Mouse (Mus musculus) cortical plate, adult 2 months (tissue): ENCODE data around the gene Foxc1. TPM values are rescaled to one million over a fixed set of nuclear protein-coding genes. Genes with fewer than 3 reads are reported as not detected.
A peak's percentile ranks its signal among the peaks of the same experiment; 100 is the strongest.

Experiments used
- H3K27ac ChIP-seq: fragments of 200-500 bp; 2 replicates; pipeline ENCODE4 v1.5.1; 2012; ENCODE audit warnings: low read length, control low read depth, inconsistent platforms; ENCODE audit not compliant: insufficient read depth
- H3K4me1 ChIP-seq: fragments of 200-500 bp; 2 replicates; pipeline ENCODE4 v1.6.1; 2011; ENCODE audit warnings: low read length; ENCODE audit not compliant: control insufficient read depth, insufficient read depth
- H3K4me3 ChIP-seq: fragments of 200-500 bp; 2 replicates; pipeline ENCODE4 v1.5.1; 2011; ENCODE audit warnings: mild to moderate bottlenecking, low read length, control low read depth; ENCODE audit not compliant: insufficient read depth
- CTCF ChIP-seq: fragments of 200-500 bp; IDR thresholded peaks from 2 replicates; pipeline ENCODE4 v1.5.1; 2011; ENCODE audit warnings: mild to moderate bottlenecking, control low read depth, low read length; ENCODE audit not compliant: insufficient read depth; ENCODE audit errors: extremely low read depth
- POLR2A ChIP-seq: fragments of 200-500 bp; IDR thresholded peaks from 2 replicates; pipeline ENCODE4 v1.6.1; 2011; ENCODE audit warnings: mild to moderate bottlenecking, low read length, control low read depth; ENCODE audit not compliant: insufficient read depth; ENCODE audit errors: extremely low read depth
- polyA plus RNA-seq: library from polyadenylated mRNA; depleted of rRNA; stranded (reverse); fragments of >200 nt; gene quantifications from 2 replicates; pipeline ENCODE4 v1.2.3, GENCODE M21; 2012; rRNA removed

Gene Foxc1
- polyA plus RNA-seq: 2.3 and 2.8 TPM in 2 replicates

GRCm38 (mm10) chr13:31806428-31806832 lies at the start of gene Foxc1:
Gene Foxc1 (plus strand): TSS chr13:31806633.
- H3K4me3 ChIP-seq: peak within 1 kb of the TSS; percentile 42
- H3K27ac ChIP-seq: peak within 1 kb of the TSS; percentile 94
- TF ChIP-seq POLR2A (0 out of 2 replicates have a peak, but pooled peaks have one; percentile 9), CTCF (no peak)
- H3K4me1 ChIP-seq: no peaks in the 10 kb centered on the region; the same call in 1 of the 2 replicates

- no peak for TF ChIP-seq POLR2A
- no peak for TF ChIP-seq CTCF
- no peak overlapping the region for H3K27ac ChIP-seq
- H3K4me3 ChIP-seq: no peak overlapping the region
These were observed 46.0 kb upstream of the Foxc1 start for GRCm38 (mm10) chr13:31760411-31760810.

GRCm38 (mm10) chr13:31761057-31761456 lies 45.4 kb upstream of the Foxc1 start:
- no peak overlapping the region for H3K4me3 ChIP-seq
- no peak for TF ChIP-seq CTCF
- no peak for TF ChIP-seq POLR2A
- no peaks in the 10 kb centered on the region for H3K4me1 ChIP-seq
- H3K27ac ChIP-seq: no peak overlapping the region

More at GRCm38 (mm10) chr13:31760411-31760810, 46.0 kb upstream of the Foxc1 start:
- no peaks in the 10 kb centered on the region for H3K4me1 ChIP-seq

GRCm38 (mm10) chr13:31764419-31764818 lies 42.0 kb upstream of the Foxc1 start:
- H3K4me3 ChIP-seq: no peak overlapping the region
- H3K27ac ChIP-seq: no peak overlapping the region
- TF ChIP-seq CTCF (no peak), POLR2A (no peak)

GRCm38 (mm10) chr13:31765564-31765963 lies 40.9 kb upstream of the Foxc1 start:
- Histone ChIP-seq H3K4me1 (no peaks in the 10 kb centered on the region), H3K27ac (no peak overlapping the region), H3K4me3 (no peak overlapping the region)
- TF ChIP-seq CTCF: no peak

More at GRCm38 (mm10) chr13:31764419-31764818, 42.0 kb upstream of the Foxc1 start:
- no peaks in the 10 kb centered on the region for H3K4me1 ChIP-seq

GRCm38 (mm10) chr13:31772882-31773281 lies 33.6 kb upstream of the Foxc1 start:
- H3K27ac ChIP-seq: no peak overlapping the region
- no peak for TF ChIP-seq CTCF
- TF ChIP-seq POLR2A: no peak
- no peaks in the 10 kb centered on the region for H3K4me1 ChIP-seq
- no peak overlapping the region for H3K4me3 ChIP-seq

- Histone ChIP-seq H3K4me1 (no peaks in the 10 kb centered on the region), H3K4me3 (no peak overlapping the region), H3K27ac (no peak overlapping the region)
- no peak for TF ChIP-seq CTCF
- TF ChIP-seq POLR2A: no peak
These were observed 30.7 kb upstream of the Foxc1 start for GRCm38 (mm10) chr13:31775762-31776161.

- H3K27ac ChIP-seq: no peak overlapping the region
- H3K4me1 ChIP-seq: no peaks in the 10 kb centered on the region
- no peak for TF ChIP-seq POLR2A
- no peak for TF ChIP-seq CTCF
- H3K4me3 ChIP-seq: no peak overlapping the region
These were observed 27.0 kb upstream of the Foxc1 start for GRCm38 (mm10) chr13:31779281-31779981.

GRCm38 (mm10) chr13:31780299-31780698 lies 26.1 kb upstream of the Foxc1 start:
- no peak for TF ChIP-seq POLR2A
- TF ChIP-seq CTCF: no peak

GRCm38 (mm10) chr13:31782063-31782462 lies 24.4 kb upstream of the Foxc1 start:
- no peak overlapping the region for H3K4me3 ChIP-seq
- no peak overlapping the region for H3K27ac ChIP-seq
- no peaks in the 10 kb centered on the region for H3K4me1 ChIP-seq
- TF ChIP-seq CTCF (no peak), POLR2A (no peak)

More at GRCm38 (mm10) chr13:31780299-31780698, 26.1 kb upstream of the Foxc1 start:
- Histone ChIP-seq H3K4me3 (no peak overlapping the region), H3K4me1 (no peaks in the 10 kb centered on the region), H3K27ac (no peak overlapping the region)

- H3K27ac ChIP-seq: no peak overlapping the region
- no peaks in the 10 kb centered on the region for H3K4me1 ChIP-seq
- no peak for TF ChIP-seq POLR2A
- TF ChIP-seq CTCF: no peak
- H3K4me3 ChIP-seq: no peak overlapping the region
These were observed 21.7 kb upstream of the Foxc1 start for GRCm38 (mm10) chr13:31784757-31785156.
